Mouse (Mus musculus) hindbrain, embryonic 16.5 days (tissue): Measurements from ENCODE around the gene Gm17660. TPM values are rescaled to one million over a fixed set of nuclear protein-coding genes. Genes with fewer than 3 reads are reported as not detected.
"Not testable (repeated sequence)": the region's sequence is repeated elsewhere in the genome, so short reads cannot be mapped to it uniquely, and the experiment has no call there.

Experiments
- ATAC-seq: fragments of 200-750 bp; cut with Nextera tagmentation; 2 replicates; pipeline ENCODE4 v1.8.0; 2017; ENCODE audit warnings: moderate TSS enrichment, moderate library complexity
- H3K27ac ChIP-seq: fragments of 300-500 bp; sonication (generic); 2 replicates; pipeline ENCODE4 v1.5.1; 2014; ENCODE audit warnings: low read depth, mild to moderate bottlenecking, control low read depth, low read length, moderate library complexity
- H3K27me3 ChIP-seq: fragments of 300-500 bp; sonication (generic); replicated peaks from 2 replicates; pipeline ENCODE4 v1.6.1; 2014; ENCODE audit warnings: low read length; ENCODE audit not compliant: control insufficient read depth, insufficient read depth
- H3K36me3 ChIP-seq: fragments of 300-500 bp; sonication (generic); 2 replicates; pipeline ENCODE4 v1.6.1; 2014; ENCODE audit warnings: mild to moderate bottlenecking, low read length, moderate library complexity, mixed read lengths; ENCODE audit not compliant: control insufficient read depth, insufficient read depth
- H3K4me1 ChIP-seq: fragments of 300-500 bp; sonication (generic); 2 replicates; pipeline ENCODE4 v1.6.1; 2014; ENCODE audit warnings: low read depth, low read length; ENCODE audit not compliant: control insufficient read depth, insufficient read depth
- H3K4me2 ChIP-seq: fragments of 300-500 bp; sonication (generic); 2 replicates; pipeline ENCODE4 v1.6.1; 2014; ENCODE audit warnings: mild to moderate bottlenecking, low read length, control low read depth, moderate library complexity
- H3K4me3 ChIP-seq: fragments of 300-500 bp; sonication (generic); 2 replicates; pipeline ENCODE4 v1.5.1; 2014; ENCODE audit warnings: mild to moderate bottlenecking, low read length, control low read depth, moderate library complexity
- H3K9ac ChIP-seq: fragments of 300-500 bp; sonication (generic); 2 replicates; pipeline ENCODE4 v1.6.1; 2014; ENCODE audit warnings: low read depth, mild to moderate bottlenecking, control low read depth, low read length, moderate library complexity
- H3K9me3 ChIP-seq: fragments of 300-500 bp; sonication (generic); 2 replicates; pipeline ENCODE4 v1.6.1; 2014; ENCODE audit warnings: mild to moderate bottlenecking, low read length, moderate library complexity; ENCODE audit not compliant: control insufficient read depth
- WGBS: fragments of 180-500 bp; shearing (Covaris S2); extraction: QIAGEN DNeasy Blood & Tissue Kit; methylation state at CpG from one replicate; pipeline ENCODE4 v1.1.7; 2014; 5-methylcytosine and 5-hydroxymethylcytosine counted together
- polyA plus RNA-seq: library from polyadenylated mRNA; unstranded; fragments of >200 nt; fragmentation: Nextera tagmentation; extraction: Ambion mirVana; gene quantifications from 2 replicates; pipeline ENCODE4 v1.2.1, GENCODE M21; 2015

Gm17660 gene
- polyA plus RNA-seq, 1 experiment from 2014 or later, result 0.44 TPM

DNA sequence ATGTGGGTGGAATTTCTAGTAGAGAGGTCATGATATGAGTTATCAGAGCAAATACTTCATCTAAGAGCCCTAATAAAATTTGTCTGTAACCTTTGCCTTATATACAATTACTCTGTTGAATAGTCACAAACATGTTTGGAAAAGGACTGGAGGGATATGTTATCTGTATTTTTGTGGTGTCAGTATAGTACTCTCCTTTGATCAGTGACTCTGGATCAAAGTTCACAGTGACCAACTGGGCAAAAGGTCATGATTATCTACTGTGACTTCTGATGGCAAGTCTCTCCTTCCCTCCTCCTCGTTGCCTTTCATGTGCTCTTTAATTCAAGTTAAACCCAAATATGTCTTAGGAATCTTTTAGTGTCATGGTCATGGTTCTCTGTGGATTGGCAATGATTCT is 41.6 kb downstream of the Gm17660 start:
- ATAC-seq, result no peak
- Histone ChIP-seq H3K4me1 (no peaks in the 10 kb centered on the region), H3K36me3 (no peaks in the 10 kb centered on the region), H3K9ac (no peak overlapping the region), H3K4me3 (no peak overlapping the region), H3K27ac (no peak overlapping the region), H3K4me2 (no peak overlapping the region), H3K9me3 (no peaks in the 10 kb centered on the region), H3K27me3 (no peaks in the 10 kb centered on the region)
- 73% methylated on average over 1 of the region's 1 CpGs for WGBS

DNA sequence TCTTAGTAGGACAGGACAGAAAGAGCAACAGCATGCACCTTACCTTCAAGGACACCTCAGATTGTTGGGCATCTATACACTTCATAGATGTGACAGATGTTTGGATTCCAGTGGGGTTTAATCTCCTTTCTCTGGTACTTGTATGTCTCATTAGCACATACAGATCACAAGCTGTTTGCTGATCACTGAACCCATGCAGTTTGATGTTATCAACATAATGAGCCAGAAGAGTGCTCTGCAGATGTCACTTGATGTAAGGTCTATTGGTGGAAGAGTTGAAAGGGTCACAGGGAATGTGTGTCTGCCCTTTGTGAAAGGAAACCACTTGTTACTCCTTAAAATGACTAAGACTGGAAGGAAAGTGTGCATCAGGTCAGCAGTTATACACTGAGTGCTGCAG is 42.3 kb downstream of the Gm17660 start:
- no peak for ATAC-seq
- no peak overlapping the region for H3K9ac ChIP-seq

DNA sequence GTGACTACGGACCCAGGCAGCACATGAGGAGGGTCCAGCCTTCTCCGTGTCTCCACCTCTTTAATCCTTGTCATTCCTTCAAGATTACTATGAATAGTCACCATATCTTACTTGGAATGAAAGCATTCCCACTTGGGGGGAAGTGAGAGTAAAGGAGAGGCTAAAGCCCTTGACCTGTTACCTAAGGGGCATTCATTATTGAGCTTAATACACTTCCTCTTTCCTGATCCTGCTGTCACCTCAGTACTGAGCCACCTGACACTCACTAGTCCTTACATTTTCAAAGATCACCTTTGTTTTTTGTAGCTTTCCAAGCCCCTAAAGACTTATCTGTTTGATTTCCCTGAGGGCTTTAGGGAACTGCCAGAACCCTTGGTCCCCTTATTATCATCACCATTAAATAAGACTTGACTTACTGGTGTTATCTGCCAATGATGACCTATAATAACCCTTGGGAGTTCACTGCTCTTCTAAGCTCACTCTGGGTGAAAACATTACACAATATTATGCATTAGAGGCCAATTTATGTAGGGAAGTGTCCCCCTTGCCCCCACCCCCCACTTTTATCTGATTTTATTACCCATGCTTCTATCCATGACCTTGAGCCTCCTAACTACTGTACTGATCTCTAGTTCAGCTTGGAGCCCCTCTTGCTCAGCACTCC is 44.8 kb downstream of the Gm17660 start:
- H3K9me3 ChIP-seq, result no peaks in the 10 kb centered on the region
- H3K27me3 ChIP-seq, result no peaks in the 10 kb centered on the region
- no peak overlapping the region for H3K27ac ChIP-seq
- WGBS, result 87% methylated on average over 2 of the region's 2 CpGs
- H3K4me2 ChIP-seq, result no peak overlapping the region
- H3K4me1 ChIP-seq, result no peaks in the 10 kb centered on the region
- H3K9ac ChIP-seq, result no peak overlapping the region
- no peak overlapping the region for H3K4me3 ChIP-seq
- ATAC-seq, result no peak
- no peaks in the 10 kb centered on the region for H3K36me3 ChIP-seq

More for the DNA sequence above, 42.3 kb downstream of the Gm17660 start:
- H3K27ac ChIP-seq, result no peak overlapping the region
- no peaks in the 10 kb centered on the region for H3K9me3 ChIP-seq
- H3K4me1 ChIP-seq, result no peaks in the 10 kb centered on the region
- H3K4me2 ChIP-seq, result no peak overlapping the region
- H3K4me3 ChIP-seq, result no peak overlapping the region
- no peaks in the 10 kb centered on the region for H3K27me3 ChIP-seq
- no peaks in the 10 kb centered on the region for H3K36me3 ChIP-seq

DNA sequence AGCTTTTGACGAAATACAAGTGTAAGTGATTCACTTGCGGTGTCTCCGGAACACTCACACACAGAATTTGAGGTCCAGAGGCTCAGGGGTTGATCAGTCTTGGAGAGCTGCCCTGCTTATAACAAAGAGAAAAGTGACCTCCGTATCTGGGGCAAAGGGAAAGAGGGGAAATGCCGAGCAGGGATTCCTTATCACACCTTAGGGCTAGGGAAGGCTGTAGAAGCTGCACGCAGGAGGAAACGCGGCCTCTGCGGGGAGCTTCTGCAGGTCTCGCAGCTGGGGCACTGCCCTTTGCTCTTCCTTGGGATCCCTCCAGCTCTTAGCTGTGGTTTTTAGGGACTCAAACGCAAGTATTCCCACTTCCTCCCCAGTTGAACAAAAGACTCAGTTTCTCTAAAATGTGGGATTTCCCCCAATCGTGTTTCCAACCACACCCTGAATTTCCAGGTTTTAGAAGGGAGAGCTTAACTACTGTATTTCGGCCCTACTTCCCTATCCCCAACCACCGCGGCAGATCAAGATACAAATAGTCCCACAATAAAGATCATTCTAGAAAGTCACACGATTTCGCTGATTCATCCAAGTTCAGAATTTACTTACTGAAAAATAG is 52.1 kb downstream of the Gm17660 start:
- H3K9me3 ChIP-seq, result no peaks in the 10 kb centered on the region
- H3K4me1 ChIP-seq, result no peaks in the 10 kb centered on the region; the same call in 1 of the 2 replicates
- no peak for ATAC-seq
- H3K36me3 ChIP-seq, result no peaks in the 10 kb centered on the region
- no peak overlapping the region for H3K9ac ChIP-seq
- H3K27me3 ChIP-seq, result no peaks in the 10 kb centered on the region
- no peak overlapping the region for H3K4me2 ChIP-seq
- H3K4me3 ChIP-seq, result no peak overlapping the region
- WGBS, result 50% methylated on average over 17 of the region's 17 CpGs
- H3K27ac ChIP-seq, result no peak overlapping the region

DNA sequence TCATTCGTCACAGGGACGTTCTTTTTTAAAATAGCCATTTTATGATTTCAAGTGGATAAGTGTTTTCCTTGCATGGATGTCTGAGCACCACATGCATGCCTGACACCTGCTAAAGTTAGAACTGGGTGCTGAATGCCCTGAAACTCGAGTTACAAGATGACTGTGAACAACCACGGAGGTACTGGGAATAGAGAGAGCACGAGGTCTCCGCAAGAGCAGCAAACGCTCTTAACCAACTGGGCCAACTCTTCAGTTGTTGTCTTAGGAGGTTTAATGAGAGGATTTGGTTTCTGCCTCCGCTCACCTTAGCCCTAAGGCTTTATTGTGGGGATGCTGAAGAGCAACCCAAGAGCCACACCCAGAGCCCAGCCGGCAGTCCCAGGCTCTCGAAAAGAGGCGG is 52.6 kb downstream of the Gm17660 start:
- no peaks in the 10 kb centered on the region for H3K36me3 ChIP-seq
- ATAC-seq, result no peak
- H3K9ac ChIP-seq, result no peak overlapping the region
- 74% methylated on average over 11 of the region's 11 CpGs for WGBS
- no peak overlapping the region for H3K27ac ChIP-seq
- no peaks in the 10 kb centered on the region for H3K27me3 ChIP-seq
- no peaks in the 10 kb centered on the region; the same call in 1 of the 2 replicates for H3K4me1 ChIP-seq
- H3K4me2 ChIP-seq, result no peak overlapping the region
- no peak overlapping the region for H3K4me3 ChIP-seq
- no peaks in the 10 kb centered on the region for H3K9me3 ChIP-seq

DNA sequence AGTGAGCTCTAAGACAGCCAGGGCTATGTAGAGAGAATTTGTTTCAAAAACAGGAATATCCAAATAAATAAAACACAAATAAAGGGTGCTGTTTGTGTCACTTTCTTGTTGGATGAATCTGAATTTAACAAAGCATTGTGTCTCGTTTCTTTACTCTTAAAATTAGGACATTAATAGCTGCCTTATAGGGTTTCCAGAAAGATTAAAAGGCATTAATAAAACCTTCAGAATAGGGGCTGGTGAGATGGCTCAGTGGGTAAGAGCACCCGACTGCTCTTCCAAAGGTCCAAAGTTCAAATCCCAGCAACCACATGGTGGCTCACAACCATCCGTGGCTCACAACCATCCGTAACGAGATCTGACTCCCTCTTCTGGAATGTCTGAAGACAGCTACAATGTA is 53.2 kb downstream of the Gm17660 start:
- not testable (repeated sequence) for H3K27me3 ChIP-seq, H3K36me3 ChIP-seq, H3K4me2 ChIP-seq, H3K4me1 ChIP-seq, H3K9ac ChIP-seq, H3K27ac ChIP-seq, H3K9me3 ChIP-seq, ATAC-seq, H3K4me3 ChIP-seq
- 82% methylated on average over 5 of the region's 5 CpGs for WGBS

DNA sequence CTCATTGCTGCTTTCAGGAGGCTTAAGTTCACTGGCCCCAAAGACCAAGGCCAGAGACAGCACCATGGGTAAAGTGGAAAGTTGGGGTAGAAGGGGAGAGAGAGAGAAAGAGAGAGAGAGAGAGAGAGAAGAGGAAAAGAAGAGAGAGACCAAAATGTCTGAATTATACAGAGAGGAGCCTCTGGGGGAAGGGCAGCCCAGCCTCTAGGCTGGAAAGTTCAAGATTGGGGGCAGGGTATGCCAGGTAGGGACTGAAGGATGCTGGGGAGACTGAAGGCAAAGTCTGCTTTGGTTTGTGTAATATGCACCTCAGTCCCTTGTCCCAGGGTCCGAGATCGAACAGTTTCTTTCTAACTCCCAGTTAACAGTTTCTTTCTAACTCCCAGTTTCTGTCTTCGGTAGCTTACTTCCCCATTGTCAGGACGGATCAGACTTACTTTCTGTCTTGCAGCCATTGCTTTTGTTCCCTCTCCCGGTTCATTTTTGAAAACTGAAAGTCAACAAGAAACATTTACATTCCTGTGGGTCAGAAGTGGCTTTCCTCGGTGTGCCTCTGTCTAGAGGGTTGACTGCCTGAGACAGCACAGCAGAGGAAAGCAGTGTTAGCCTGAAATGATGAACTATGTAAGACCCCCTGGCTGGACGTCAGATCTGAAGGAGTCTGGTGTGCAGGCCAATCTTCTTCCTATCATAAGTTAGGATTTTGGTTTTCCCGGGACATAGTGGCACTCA is 54.0 kb downstream of the Gm17660 start:
- H3K27ac ChIP-seq, result no peak overlapping the region
- no peaks in the 10 kb centered on the region for H3K9me3 ChIP-seq
- H3K4me1 ChIP-seq, result no peaks in the 10 kb centered on the region; the same call in 1 of the 2 replicates
- WGBS, result 69% methylated on average over 8 of the region's 8 CpGs
- ATAC-seq, result no peak
- H3K27me3 ChIP-seq, result no peaks in the 10 kb centered on the region
- H3K36me3 ChIP-seq, result no peaks in the 10 kb centered on the region
- no peak overlapping the region for H3K4me3 ChIP-seq
- no peak overlapping the region for H3K9ac ChIP-seq
- no peak overlapping the region for H3K4me2 ChIP-seq

DNA sequence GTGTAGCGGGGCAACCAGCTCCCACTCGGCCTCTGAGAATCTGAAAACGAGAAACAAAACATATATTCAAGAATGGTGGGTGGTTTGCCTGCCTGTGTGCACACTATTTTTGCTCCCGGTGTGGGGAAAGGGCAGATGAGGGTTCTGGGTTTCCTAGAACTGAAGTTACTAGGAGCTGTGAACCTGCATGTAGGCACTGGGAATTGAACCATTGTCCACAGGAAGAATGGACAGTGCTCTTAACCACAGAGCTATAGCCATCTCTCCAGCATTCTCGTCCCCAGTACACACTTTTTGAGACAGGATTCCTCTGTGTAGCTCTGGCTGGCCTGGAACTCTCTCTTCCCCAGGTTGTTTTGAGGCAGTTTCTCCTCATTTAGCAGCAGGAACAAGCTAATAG is 54.9 kb downstream of the Gm17660 start:
- Histone ChIP-seq H3K27me3 (no peaks in the 10 kb centered on the region), H3K36me3 (peaks cover 3% of the 10 kb centered on the region; the same call in 1 of the 2 replicates), H3K4me3 (no peak overlapping the region), H3K4me2 (peak overlapping the region; percentile 92), H3K4me1 (no peaks in the 10 kb centered on the region; the same call in 1 of the 2 replicates), H3K9me3 (no peaks in the 10 kb centered on the region), H3K9ac (no peak overlapping the region; the same call in 1 of the 2 replicates), H3K27ac (no peak overlapping the region)
- no peak for ATAC-seq
- 27% methylated on average over 5 of the region's 5 CpGs for WGBS
